Mouse (Mus musculus): ENCODE measurements at regions not wholly inside any gene's neighbourhood (a gene's known extent, or its start where the extent isn't known, plus 50 kb on each side); places are given as distances from the start of the nearest gene placed in this dataset.

GRCm38 (mm10) chr6:50974961-50975360, 320.7 kb upstream of the Npvf start:
- H3K4me1 ChIP-seq (ENCODE audit: control insufficient read depth, insufficient read depth, low read length) = peaks cover 9% of the 10 kb centered on the region
- H3K4me3 ChIP-seq (ENCODE audit: insufficient read depth, low read depth, low read length) = no peak overlapping the region
- 23% methylated on average over 1 of the region's 1 CpGs for WGBS
- no peak overlapping the region for H3K27ac ChIP-seq (ENCODE audit: insufficient read depth, low read depth, low read length)
- DNase-seq = no peak
- TF ChIP-seq CTCF (conservative IDR thresholded peaks at IDR 0.05; ENCODE audit: insufficient read depth, insufficient read length, low read depth, low read length) = no peak
- TF ChIP-seq POLR2A (IDR thresholded peaks at IDR 0.05; ENCODE audit: low read depth, low read length) = no peak
- H3K36me3 ChIP-seq (ENCODE audit: control insufficient read depth, insufficient read depth, low read length) = no peaks in the 10 kb centered on the region
- no peaks in the 10 kb centered on the region for H3K27me3 ChIP-seq (replicated peaks; ENCODE audit: control insufficient read depth, insufficient read depth, low read length)

- no peaks in the 10 kb centered on the region for H3K27me3 ChIP-seq (replicated peaks; ENCODE audit: control insufficient read depth, insufficient read depth, low read length)
- TF ChIP-seq POLR2A (IDR thresholded peaks at IDR 0.05; ENCODE audit: low read depth, low read length) (no peak), CTCF (conservative IDR thresholded peaks at IDR 0.05; ENCODE audit: insufficient read depth, insufficient read length, low read depth, low read length) (no peak)
- H3K4me3 ChIP-seq (ENCODE audit: insufficient read depth, low read depth, low read length) = no peak overlapping the region
- H3K27ac ChIP-seq (ENCODE audit: insufficient read depth, low read depth, low read length) = peak overlapping the region; percentile 63
- 44% methylated on average over 7 of the region's 7 CpGs for WGBS
- no peaks in the 10 kb centered on the region for H3K36me3 ChIP-seq (ENCODE audit: control insufficient read depth, insufficient read depth, low read length)
- no peak for DNase-seq
- H3K4me1 ChIP-seq (ENCODE audit: control insufficient read depth, insufficient read depth, low read length) = peaks cover 11% of the 10 kb centered on the region; the same call in 1 of the 2 replicates
Observed at GRCm38 (mm10) chr6:50976973-50977372, 322.7 kb upstream of the Npvf start.

GRCm38 (mm10) chr6:50977381-50977780, 323.1 kb upstream of the Npvf start:
- 40% methylated on average over 8 of the region's 8 CpGs for WGBS
- no peak for TF ChIP-seq POLR2A (IDR thresholded peaks at IDR 0.05; ENCODE audit: low read depth, low read length)
- TF ChIP-seq CTCF (conservative IDR thresholded peaks at IDR 0.05; ENCODE audit: insufficient read depth, insufficient read length, low read depth, low read length) = no peak
- no peaks in the 10 kb centered on the region for H3K36me3 ChIP-seq (ENCODE audit: control insufficient read depth, insufficient read depth, low read length)
- peak; percentile 48 for DNase-seq
- peak overlapping the region; percentile 96 for H3K27ac ChIP-seq (ENCODE audit: insufficient read depth, low read depth, low read length)
- H3K4me3 ChIP-seq (ENCODE audit: insufficient read depth, low read depth, low read length) = no peak overlapping the region
- H3K27me3 ChIP-seq (replicated peaks; ENCODE audit: control insufficient read depth, insufficient read depth, low read length) = no peaks in the 10 kb centered on the region
- H3K4me1 ChIP-seq (ENCODE audit: control insufficient read depth, insufficient read depth, low read length) = peaks cover 11% of the 10 kb centered on the region; the same call in 1 of the 2 replicates

- 64% methylated on average over 4 of the region's 4 CpGs for WGBS
- Histone ChIP-seq H3K4me1 (ENCODE audit: control insufficient read depth, insufficient read depth, low read length) (peaks cover 11% of the 10 kb centered on the region; the same call in 1 of the 2 replicates), H3K27me3 (replicated peaks; ENCODE audit: control insufficient read depth, insufficient read depth, low read length) (no peaks in the 10 kb centered on the region), H3K4me3 (ENCODE audit: insufficient read depth, low read depth, low read length) (no peak overlapping the region), H3K36me3 (ENCODE audit: control insufficient read depth, insufficient read depth, low read length) (no peaks in the 10 kb centered on the region), H3K27ac (ENCODE audit: insufficient read depth, low read depth, low read length) (peak overlapping the region; percentile 96)
- no peak for TF ChIP-seq POLR2A (IDR thresholded peaks at IDR 0.05; ENCODE audit: low read depth, low read length)
- no peak for TF ChIP-seq CTCF (conservative IDR thresholded peaks at IDR 0.05; ENCODE audit: insufficient read depth, insufficient read length, low read depth, low read length)
- DNase-seq = no peak
Observed at GRCm38 (mm10) chr6:50978016-50978415, 323.8 kb upstream of the Npvf start.

GRCm38 (mm10) chr6:50978571-50978970, 324.3 kb upstream of the Npvf start:
- no peaks in the 10 kb centered on the region for H3K36me3 ChIP-seq (ENCODE audit: control insufficient read depth, insufficient read depth, low read length)
- WGBS = 40% methylated on average over 3 of the region's 3 CpGs
- no peak overlapping the region for H3K4me3 ChIP-seq (ENCODE audit: insufficient read depth, low read depth, low read length)
- H3K4me1 ChIP-seq (ENCODE audit: control insufficient read depth, insufficient read depth, low read length) = peaks cover 11% of the 10 kb centered on the region; the same call in 1 of the 2 replicates
- H3K27ac ChIP-seq (ENCODE audit: insufficient read depth, low read depth, low read length) = peak overlapping the region; percentile 96
- TF ChIP-seq POLR2A (IDR thresholded peaks at IDR 0.05; ENCODE audit: low read depth, low read length) (no peak), CTCF (conservative IDR thresholded peaks at IDR 0.05; ENCODE audit: insufficient read depth, insufficient read length, low read depth, low read length) (no peak)
- DNase-seq = peak; percentile 64
- H3K27me3 ChIP-seq (replicated peaks; ENCODE audit: control insufficient read depth, insufficient read depth, low read length) = no peaks in the 10 kb centered on the region

GRCm38 (mm10) chr6:50979764-50980163, 325.5 kb upstream of the Npvf start:
- peaks cover 11% of the 10 kb centered on the region; the same call in 1 of the 2 replicates for H3K4me1 ChIP-seq (ENCODE audit: control insufficient read depth, insufficient read depth, low read length)
- no peaks in the 10 kb centered on the region for H3K27me3 ChIP-seq (replicated peaks; ENCODE audit: control insufficient read depth, insufficient read depth, low read length)
- no peak for DNase-seq
- H3K4me3 ChIP-seq (ENCODE audit: insufficient read depth, low read depth, low read length) = no peak overlapping the region
- no peak for TF ChIP-seq POLR2A (IDR thresholded peaks at IDR 0.05; ENCODE audit: low read depth, low read length)
- TF ChIP-seq CTCF (conservative IDR thresholded peaks at IDR 0.05; ENCODE audit: insufficient read depth, insufficient read length, low read depth, low read length) = no peak
- 63% methylated on average over 1 of the region's 1 CpGs for WGBS
- H3K36me3 ChIP-seq (ENCODE audit: control insufficient read depth, insufficient read depth, low read length) = no peaks in the 10 kb centered on the region
- no peak overlapping the region for H3K27ac ChIP-seq (ENCODE audit: insufficient read depth, low read depth, low read length)

- Histone ChIP-seq H3K4me1 (ENCODE audit: control insufficient read depth, insufficient read depth, low read length) (peaks cover 11% of the 10 kb centered on the region; the same call in 1 of the 2 replicates), H3K36me3 (ENCODE audit: control insufficient read depth, insufficient read depth, low read length) (no peaks in the 10 kb centered on the region), H3K27ac (ENCODE audit: insufficient read depth, low read depth, low read length) (no peak overlapping the region), H3K4me3 (ENCODE audit: insufficient read depth, low read depth, low read length) (no peak overlapping the region), H3K27me3 (replicated peaks; ENCODE audit: control insufficient read depth, insufficient read depth, low read length) (no peaks in the 10 kb centered on the region)
- no peak for DNase-seq
- no peak for TF ChIP-seq POLR2A (IDR thresholded peaks at IDR 0.05; ENCODE audit: low read depth, low read length)
- TF ChIP-seq CTCF (conservative IDR thresholded peaks at IDR 0.05; ENCODE audit: insufficient read depth, insufficient read length, low read depth, low read length) = no peak
- WGBS = 62% methylated on average over 4 of the region's 4 CpGs
Observed at GRCm38 (mm10) chr6:50980311-50980710, 326.1 kb upstream of the Npvf start.

Measured in kidney, adult 2 months (tissue).